Mouse (Mus musculus) bone marrow, adult 2 months (tissue): ENCODE data around the gene Ermard.

Experiments used
- CTCF ChIP-seq: fragments of 200-500 bp; IDR thresholded peaks from 2 replicates; pipeline ENCODE4 v1.5.1; 2011; ENCODE audit warnings: low read length, control low read depth; ENCODE audit not compliant: control insufficient read depth, insufficient read depth
- POLR2A ChIP-seq: fragments of 200-500 bp; IDR thresholded peaks from 2 replicates; pipeline ENCODE4 v1.6.1; 2011; ENCODE audit warnings: low read depth, mild to moderate bottlenecking, control low read depth, low read length, borderline replicate concordance; ENCODE audit not compliant: control insufficient read depth

DNA sequence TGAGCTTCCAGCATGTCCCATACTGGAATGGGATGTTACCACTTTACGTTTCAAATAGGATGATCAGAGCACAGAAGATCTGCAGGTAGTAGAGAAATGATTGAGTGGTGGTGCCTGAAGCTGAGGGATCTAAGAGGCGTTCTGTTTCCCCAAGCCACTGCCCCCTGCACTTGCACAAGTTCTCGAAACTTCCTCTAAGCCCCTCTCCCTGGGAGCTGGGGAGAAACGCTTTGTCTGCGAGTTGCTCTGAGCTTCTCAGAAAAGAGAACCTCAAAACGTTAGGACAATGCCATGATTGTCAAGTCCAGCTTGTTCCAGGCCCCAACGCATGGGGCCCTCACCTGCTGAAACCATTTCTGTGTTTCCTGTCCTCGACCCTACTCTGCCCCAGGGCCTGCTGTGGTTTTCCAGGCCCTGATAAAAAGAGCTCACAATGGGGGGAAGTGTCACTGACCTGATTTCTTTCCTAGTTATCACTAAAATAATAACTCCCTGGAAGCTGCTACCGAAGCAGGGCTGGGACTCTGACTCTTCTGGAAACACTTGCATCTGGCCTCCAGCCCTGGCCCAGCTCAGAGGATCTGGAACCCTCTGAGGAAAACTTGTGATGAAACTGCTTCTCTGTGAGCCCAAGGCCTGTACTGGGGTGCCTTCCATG is 88.8 kb downstream of the Ermard start:
- TF ChIP-seq CTCF (no peak), POLR2A (no peak)
